Mouse (Mus musculus) heart, embryonic 14.5 days (tissue): ENCODE results near the gene Myl9. TPM values are rescaled to one million over a fixed set of nuclear protein-coding genes. Genes with fewer than 3 reads are reported as not detected.

Source experiments
- ATAC-seq: fragments of 200-750 bp; cut with Nextera tagmentation; 2 replicates; pipeline ENCODE4 v1.8.0; 2017; ENCODE audit warnings: low read depth, moderate TSS enrichment; ENCODE audit not compliant: insufficient number of reproducible peaks, insufficient read depth, low FRiP score
- H3K27ac ChIP-seq, 2 experiments: fragments of 200-500 bp in 1 of 2; fragments of 300-500 bp in 1 of 2; sonication (generic) in 1 of 2; replicated peaks in 1 of 2; 2 replicates each; pipeline ENCODE4 v1.5.1; 2012 to 2014; ENCODE audit warnings: low read depth in 2 of 2, low read length in 2 of 2, control low read depth in 1 of 2, mild to moderate bottlenecking in 1 of 2, mixed read lengths in 1 of 2; ENCODE audit not compliant: control insufficient read depth in 1 of 2, insufficient read depth in 1 of 2
- H3K27me3 ChIP-seq: fragments of 300-500 bp; sonication (generic); 2 replicates; pipeline ENCODE4 v1.6.1; 2014; ENCODE audit warnings: mild to moderate bottlenecking, low read length, control low read depth; ENCODE audit not compliant: control insufficient read depth, insufficient read depth
- H3K36me3 ChIP-seq: fragments of 300-500 bp; sonication (generic); 2 replicates; pipeline ENCODE4 v1.6.1; 2014; ENCODE audit warnings: mild to moderate bottlenecking, control low read depth, low read length, mixed read lengths; ENCODE audit not compliant: control insufficient read depth, insufficient read depth
- H3K4me1 ChIP-seq, 2 experiments: fragments of 200-500 bp in 1 of 2; fragments of 300-500 bp in 1 of 2; sonication (generic) in 1 of 2; 2 replicates each; pipeline ENCODE4 v1.6.1; 2012 to 2014; ENCODE audit warnings: low read length in 2 of 2, control low read depth in 1 of 2, mixed read lengths in 1 of 2; ENCODE audit not compliant: control insufficient read depth in 2 of 2, insufficient read depth in 2 of 2
- H3K4me2 ChIP-seq: fragments of 300-500 bp; sonication (generic); 2 replicates; pipeline ENCODE4 v1.6.1; 2014; ENCODE audit warnings: mild to moderate bottlenecking, low read length
- H3K4me3 ChIP-seq, 2 experiments: fragments of 200-500 bp in 1 of 2; fragments of 300-500 bp in 1 of 2; sonication (generic) in 1 of 2; 2 replicates each; pipeline ENCODE4 v1.5.1; 2012 to 2014; ENCODE audit warnings: low read length in 2 of 2, mild to moderate bottlenecking in 2 of 2, control low read depth in 1 of 2, low read depth in 1 of 2, moderate library complexity in 1 of 2; ENCODE audit not compliant: control insufficient read depth in 1 of 2, insufficient read depth in 1 of 2
- H3K9ac ChIP-seq: fragments of 300-500 bp; sonication (generic); 2 replicates; pipeline ENCODE4 v1.6.1; 2014; ENCODE audit warnings: mild to moderate bottlenecking, low read length
- H3K9me3 ChIP-seq: fragments of 300-500 bp; sonication (generic); 2 replicates; pipeline ENCODE4 v1.6.1; 2016; ENCODE audit warnings: low read length, control low read depth; ENCODE audit not compliant: control insufficient read depth
- WGBS: fragments of 180-500 bp; shearing (Covaris S2); extraction: QIAGEN DNeasy Blood & Tissue Kit; methylation state at CpG from one replicate; pipeline ENCODE4 v1.1.7; 2014; 5-methylcytosine and 5-hydroxymethylcytosine counted together
- polyA plus RNA-seq: library from polyadenylated mRNA; unstranded; fragments of >200 nt; fragmentation: Nextera tagmentation; extraction: Ambion mirVana; gene quantifications from 2 replicates; pipeline ENCODE4 v1.2.1, GENCODE M21; 2014

The Myl9 gene
- polyA plus RNA-seq, 1 experiment from 2014 or later = 2,167 TPM

DNA sequence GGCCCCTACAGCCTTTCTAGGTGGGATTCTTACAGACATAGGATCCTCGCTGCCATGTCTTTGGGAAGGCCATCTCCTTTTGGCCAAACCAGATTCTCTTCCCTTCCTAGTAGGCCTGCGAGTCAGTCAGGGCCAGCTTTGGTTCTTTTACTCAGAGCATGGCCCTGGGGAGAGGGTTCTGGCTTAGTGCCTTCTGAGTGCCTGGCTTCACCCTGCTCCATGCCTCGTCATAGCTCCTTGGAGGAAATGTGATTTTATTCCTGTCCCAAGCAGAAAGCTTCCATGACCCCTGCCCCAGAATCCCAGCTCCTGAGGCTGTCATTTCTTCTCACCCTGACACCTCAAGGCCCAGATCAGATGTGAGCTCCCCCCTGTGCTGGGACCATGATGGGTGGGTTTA lies 27.9 kb upstream of the Myl9 start:
- Histone ChIP-seq H3K9ac (no peak overlapping the region), H3K27me3 (no peaks in the 10 kb centered on the region), H3K4me1 (peaks cover 2 to 14% of the 10 kb centered on the region in 2 experiments), H3K36me3 (peaks cover 60% of the 10 kb centered on the region), H3K9me3 (no peaks in the 10 kb centered on the region), H3K27ac (no peak overlapping the region), H3K4me2 (no peak overlapping the region), H3K4me3 (no peak overlapping the region)
- ATAC-seq = no peak
- WGBS = 93% methylated on average over 3 of the region's 3 CpGs

DNA sequence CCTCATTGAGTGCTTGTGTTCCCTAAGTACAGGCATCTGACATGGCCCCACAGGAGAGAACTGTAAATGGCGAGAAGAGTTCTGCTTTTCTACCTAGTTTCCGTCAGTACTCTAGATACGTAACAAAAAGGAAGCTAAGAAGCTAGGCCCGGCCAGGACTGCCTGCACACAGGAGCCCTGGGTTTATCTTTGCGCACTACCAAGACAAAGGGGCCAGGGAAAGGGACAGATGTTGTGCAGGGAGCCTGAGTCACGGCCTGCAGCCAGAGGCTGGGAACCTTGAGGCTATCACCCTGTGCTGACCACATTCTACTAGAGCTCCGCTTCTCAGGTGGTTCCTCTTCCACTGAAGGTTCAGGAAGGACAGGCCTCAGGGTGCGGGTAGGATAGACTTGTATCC lies 25.5 kb upstream of the Myl9 start:
- Histone ChIP-seq H3K9me3 (no peaks in the 10 kb centered on the region), H3K27me3 (no peaks in the 10 kb centered on the region), H3K9ac (no peak overlapping the region), H3K4me2 (no peak overlapping the region), H3K4me3 (no peak overlapping the region), H3K36me3 (peaks cover 77% of the 10 kb centered on the region), H3K4me1 (peaks cover 0 to 3% of the 10 kb centered on the region in 2 experiments; a peak in 1 of 4 replicates), H3K27ac (no peak overlapping the region)
- WGBS = 69% methylated on average over 8 of the region's 8 CpGs
- no peak for ATAC-seq

DNA sequence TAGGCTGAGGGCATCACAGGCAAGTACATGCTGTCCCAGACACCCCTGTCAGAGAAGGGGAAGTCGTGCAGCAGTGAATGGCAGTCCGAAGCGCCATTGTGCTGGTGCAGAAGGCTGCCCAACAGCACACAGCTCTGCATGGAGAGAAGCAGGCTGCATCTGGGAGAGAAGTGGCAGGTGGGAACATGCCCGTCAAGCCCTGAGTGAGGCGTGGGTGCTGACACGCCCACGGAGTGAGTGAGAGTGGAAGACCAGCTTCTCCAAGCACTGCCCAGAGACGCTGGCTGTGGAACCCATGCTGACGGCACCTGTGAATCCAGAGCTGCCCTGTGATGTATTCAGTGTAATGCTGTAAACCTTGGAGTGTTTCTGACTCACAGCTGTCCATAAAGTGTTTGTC lies 18.3 kb upstream of the Myl9 start:
- no peak overlapping the region for H3K4me3 ChIP-seq
- ATAC-seq = no peak

DNA sequence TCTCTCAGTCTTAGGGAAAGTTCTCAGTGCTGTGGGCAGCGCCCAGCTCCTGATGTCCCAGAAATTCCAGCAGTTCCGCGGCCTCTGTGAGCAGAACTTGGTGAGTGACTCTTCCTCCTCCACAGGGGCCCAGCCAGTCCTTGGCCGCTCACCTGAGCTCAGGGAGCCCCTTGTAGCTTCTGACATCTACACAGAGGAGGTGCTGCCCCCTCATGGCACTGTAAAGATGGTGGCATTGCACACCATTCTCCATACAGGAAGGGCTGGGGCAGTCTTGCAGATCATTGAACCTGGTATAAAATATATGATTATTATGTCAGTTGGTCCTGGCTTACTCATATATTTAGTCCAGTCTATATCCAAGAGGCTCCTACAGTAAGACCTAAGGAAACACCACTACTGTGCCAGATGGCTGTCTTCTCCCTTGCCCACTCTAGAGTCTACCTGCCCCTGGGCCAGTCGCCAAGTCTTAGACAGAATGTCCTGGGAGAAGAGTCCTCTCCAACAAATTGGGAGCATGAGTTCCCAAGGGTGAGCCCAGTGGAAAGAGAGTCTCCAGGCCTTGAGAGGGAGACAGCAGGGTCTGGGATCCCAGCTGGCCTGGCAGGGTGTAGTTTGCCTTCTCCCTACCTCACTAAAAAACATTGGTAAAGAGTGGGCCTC lies 14.2 kb upstream of the Myl9 start:
- Histone ChIP-seq H3K36me3 (peaks cover 85% of the 10 kb centered on the region), H3K4me2 (no peak overlapping the region), H3K4me3 (no peak overlapping the region), H3K27me3 (no peaks in the 10 kb centered on the region), H3K9ac (no peak overlapping the region), H3K4me1 (peaks cover 6 to 7% of the 10 kb centered on the region in 2 experiments), H3K9me3 (no peaks in the 10 kb centered on the region), H3K27ac (no peak overlapping the region)
- no peak for ATAC-seq
- 78% methylated on average over 5 of the region's 5 CpGs for WGBS

More for the DNA sequence above, 18.3 kb upstream of the Myl9 start:
- Histone ChIP-seq H3K9me3 (no peaks in the 10 kb centered on the region), H3K4me2 (no peak overlapping the region), H3K27ac (no peak overlapping the region), H3K9ac (no peak overlapping the region), H3K4me1 (peaks cover 0 to 3% of the 10 kb centered on the region in 2 experiments; a peak in 1 of 4 replicates), H3K36me3 (peaks cover 84% of the 10 kb centered on the region), H3K27me3 (no peaks in the 10 kb centered on the region)
- WGBS = 95% methylated on average over 9 of the region's 9 CpGs

DNA sequence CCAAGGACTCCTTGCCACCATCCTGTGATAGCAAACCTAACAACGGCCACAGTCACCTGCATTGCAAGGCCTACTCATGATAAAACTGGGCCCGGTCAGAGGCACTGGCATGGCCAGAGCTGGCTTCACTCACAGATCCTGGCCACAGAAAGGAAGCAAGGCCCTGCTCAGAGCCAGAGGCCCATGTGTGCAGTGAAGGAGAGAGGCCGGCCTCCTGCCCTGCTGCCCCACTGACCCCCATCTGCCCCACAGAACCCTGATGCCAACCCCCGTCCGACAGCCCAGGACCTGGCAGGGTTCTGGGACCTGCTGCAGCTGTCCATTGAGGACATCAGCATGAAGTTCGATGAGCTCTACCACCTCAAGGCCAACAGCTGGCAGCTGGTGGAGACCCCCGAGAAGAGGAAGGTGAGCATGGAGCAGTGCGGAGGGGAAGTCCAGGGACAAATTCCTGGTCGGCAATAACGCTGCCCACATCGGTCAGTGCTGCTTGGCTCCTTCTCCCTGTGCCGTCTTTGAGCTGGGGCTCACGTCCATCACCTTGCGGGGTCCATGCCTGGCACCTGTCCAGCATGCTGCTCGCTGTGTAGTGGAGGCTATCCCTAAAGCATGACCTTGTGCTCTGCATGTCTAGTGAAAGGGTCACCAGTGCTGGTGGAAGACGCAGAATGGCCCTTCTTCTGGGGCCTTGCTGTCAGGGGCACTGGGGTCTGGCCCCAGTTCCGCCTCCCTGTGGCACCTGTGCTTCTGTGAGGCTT lies 13.5 kb upstream of the Myl9 start:
- Histone ChIP-seq H3K4me1 (peaks cover 6 to 7% of the 10 kb centered on the region in 2 experiments), H3K4me2 (no peak overlapping the region), H3K4me3 (no peak overlapping the region), H3K9ac (no peak overlapping the region), H3K27ac (no peak overlapping the region), H3K9me3 (no peaks in the 10 kb centered on the region), H3K27me3 (no peaks in the 10 kb centered on the region), H3K36me3 (peaks cover 78% of the 10 kb centered on the region)
- 93% methylated on average over 17 of the region's 17 CpGs for WGBS
- ATAC-seq = no peak

DNA sequence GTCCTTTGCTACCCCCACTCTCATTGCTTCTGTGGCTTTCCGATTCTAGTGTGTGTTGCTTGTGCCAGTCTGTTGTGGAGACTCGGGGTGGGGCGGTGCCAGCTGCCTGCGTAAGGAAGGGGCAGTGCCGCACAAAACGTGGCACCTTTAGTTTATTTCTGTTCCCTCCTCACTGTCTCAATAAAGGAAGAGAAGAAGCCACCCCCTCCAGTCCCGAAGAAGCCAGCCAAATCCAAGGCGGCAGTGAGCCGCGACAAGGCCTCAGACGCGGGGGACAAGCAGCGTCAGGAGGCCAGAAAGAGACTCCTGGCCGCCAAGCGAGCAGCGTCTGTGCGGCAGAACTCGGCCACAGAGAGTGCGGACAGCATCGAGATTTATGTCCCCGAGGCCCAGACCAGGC lies 12.7 kb upstream of the Myl9 start:
- Histone ChIP-seq H3K9ac (no peak overlapping the region), H3K27ac (no peak overlapping the region), H3K4me2 (no peak overlapping the region), H3K4me1 (peaks cover 6 to 7% of the 10 kb centered on the region in 2 experiments), H3K27me3 (no peaks in the 10 kb centered on the region), H3K36me3 (peaks cover 70% of the 10 kb centered on the region), H3K9me3 (no peaks in the 10 kb centered on the region), H3K4me3 (no peak overlapping the region)
- WGBS = 90% methylated on average over 21 of the region's 21 CpGs
- ATAC-seq = no peak

DNA sequence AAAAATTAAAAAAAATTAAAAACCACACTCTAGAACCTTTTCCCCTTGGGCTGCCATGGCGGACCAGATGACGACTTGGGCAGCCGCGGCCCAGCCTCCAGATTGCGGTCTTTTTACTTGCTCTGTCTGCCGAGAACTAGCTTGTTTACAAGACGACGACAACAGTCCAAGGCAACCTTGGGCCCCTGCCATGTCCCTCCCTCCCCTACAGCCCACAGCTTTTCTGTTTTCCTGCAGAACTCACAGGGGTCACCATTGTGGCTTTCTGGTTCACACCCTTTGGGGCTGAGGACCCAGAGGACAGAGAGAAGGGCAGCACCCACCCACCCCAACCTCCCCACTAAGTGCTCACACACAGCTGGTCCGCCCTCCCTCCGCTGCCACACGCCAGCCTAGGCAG lies 12.1 kb upstream of the Myl9 start:
- whole genome bisulfite sequencing = 94% methylated on average over 11 of the region's 11 CpGs
- no peak overlapping the region for H3K4me2 ChIP-seq
- ATAC-seq = no peak
- H3K27me3 ChIP-seq = no peaks in the 10 kb centered on the region
- no peaks in the 10 kb centered on the region for H3K9me3 ChIP-seq
- no peak overlapping the region for H3K27ac ChIP-seq
- peaks cover 6 to 7% of the 10 kb centered on the region in 2 experiments for H3K4me1 ChIP-seq
- no peak overlapping the region for H3K4me3 ChIP-seq
- peaks cover 64% of the 10 kb centered on the region for H3K36me3 ChIP-seq
- H3K9ac ChIP-seq = no peak overlapping the region
